ENCODE assay signal across 28 mouse cellular contexts in the genomic region with DNA sequence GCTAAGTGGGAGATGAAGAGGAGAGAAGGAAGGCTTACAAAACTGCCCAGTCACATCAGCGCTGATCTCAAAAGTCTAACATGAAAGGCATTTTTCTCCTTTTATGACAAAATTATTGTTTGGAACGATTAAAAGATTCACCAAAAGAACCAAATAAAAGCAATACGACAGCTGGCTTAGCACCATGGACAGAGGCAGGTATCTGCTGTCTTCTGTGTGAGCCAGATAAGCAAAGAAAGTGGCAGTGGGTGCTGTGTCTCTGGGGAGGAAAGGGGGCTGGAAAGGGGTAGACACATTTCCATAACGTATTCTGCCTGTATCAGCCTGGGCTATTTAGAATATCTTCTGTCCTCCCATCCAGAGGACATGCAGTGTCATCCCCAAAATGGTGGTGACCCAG. TPM values are rescaled to one million over a fixed set of nuclear protein-coding genes. Genes with fewer than 3 reads are reported as not detected.
DNase-seq lines count a peak whose midpoint lies in the region; ATAC-seq and TF ChIP-seq lines count a peak whose summit lies in the region.
"Had no signal": no experiment of that assay in that cellular context is flagged by ENCODE, and none has a peak within 500 bp of the region (broad histone marks: within the 10 kb centered on the region; RNA-seq: fewer than 3 reads in every experiment).

No protein-coding gene starts in this region.

- no peak for ATAC-seq in kidney, postnatal 0 days (replicated peaks; ENCODE audit: low FRiP score, low read depth)
- ATAC-seq: forebrain, embryonic 14.5 days; inflammation-experienced regulatory T-cells, adult 6 months; Patski had no signal

- 49% methylated on average over 4 of the region's 4 CpGs for WGBS in kidney, postnatal 0 days

- no peak for TF ChIP-seq POLR2A in myocyte (IDR thresholded peaks at IDR 0.05; ENCODE audit: insufficient read length, low read depth)

- no peak overlapping the region for H3K9ac ChIP-seq in kidney, postnatal 0 days (ENCODE audit: low read depth, low read length)
- H3K9ac ChIP-seq: neural tube, embryonic 13.5 days had no signal

- H3K36me3 ChIP-seq in kidney, postnatal 0 days (ENCODE audit: insufficient read depth, low read length) = no peaks in the 10 kb centered on the region
- H3K36me3 ChIP-seq in myocyte (ENCODE audit: control insufficient read depth, insufficient read depth) = no peaks in the 10 kb centered on the region
- H3K36me3 ChIP-seq: hindbrain, embryonic 10.5 days; midbrain, embryonic 10.5 days had no signal

- no peaks in the 10 kb centered on the region for H3K9me3 ChIP-seq in kidney, postnatal 0 days (replicated peaks; ENCODE audit: low read length)
- H3K9me3 ChIP-seq: hindbrain, embryonic 10.5 days; midbrain, embryonic 10.5 days; neural tube, embryonic 13.5 days had no signal

- H3ac ChIP-seq in myocyte (ENCODE audit: control insufficient read depth, insufficient read length) = no peak overlapping the region

- no peaks in the 10 kb centered on the region for H3K4me1 ChIP-seq in kidney, postnatal 0 days (replicated peaks; ENCODE audit: insufficient read depth, low read length)

- H3K4me2 ChIP-seq in kidney, postnatal 0 days (ENCODE audit: low read length) = no peak overlapping the region
- no peak overlapping the region for H3K4me2 ChIP-seq in myocyte (ENCODE audit: low read depth)
- H3K4me2 ChIP-seq: neural tube, embryonic 13.5 days had no signal

- H3K4me3 ChIP-seq in kidney, postnatal 0 days (replicated peaks; ENCODE audit: low read depth, low read length) = no peak overlapping the region
- no peak overlapping the region for H3K4me3 ChIP-seq in myocyte
- H3K4me3 ChIP-seq: hindbrain, embryonic 10.5 days; midbrain, embryonic 10.5 days; neural tube, embryonic 13.5 days had no signal

- no peaks in the 10 kb centered on the region for H3K79me2 ChIP-seq in myocyte (ENCODE audit: control insufficient read depth, insufficient read depth)

- DNase-seq in adrenal gland, postnatal 10 days = peak; percentile 41
- DNase-seq in adrenal gland, adult 18-20 months (ENCODE audit: low spot score in 2 of 2) = no peak
- peak; percentile 40 for DNase-seq in kidney, postnatal 0 days (ENCODE audit: low spot score)
- DNase-seq in kidney, adult 9 months = no peak
- peak; percentile 49 for DNase-seq in testis, postnatal 10 days (ENCODE audit: low spot score)
- DNase-seq in testis, postnatal 14 days (ENCODE audit: low spot score) = no peak
- no peak for DNase-seq in frontal cortex, postnatal 25 days (ENCODE audit: low spot score in 2 of 2)
- DNase-seq: adrenal gland, adult 8-10 months; cerebellum, adult 8-10 months; liver; lung, adult 18-20 months; lung, postnatal 4 days; thymus, adult 18-20 months had no signal

- no peaks in the 10 kb centered on the region for H3K27me3 ChIP-seq in kidney, postnatal 0 days (ENCODE audit: insufficient read depth, low read length)
- H3K27me3 ChIP-seq in myocyte (ENCODE audit: control insufficient read depth, insufficient read depth, insufficient read length) = no peaks in the 10 kb centered on the region
- H3K27me3 ChIP-seq: neural tube, embryonic 13.5 days had no signal

- H3K27ac ChIP-seq in kidney, postnatal 0 days = no peak overlapping the region
- H3K27ac ChIP-seq: hindbrain, embryonic 10.5 days; midbrain, embryonic 10.5 days; neural tube, embryonic 13.5 days had no signal

- TF ChIP-seq CTCF in kidney, postnatal 0 days (IDR thresholded peaks at IDR 0.05; ENCODE audit: low read depth) = no peak

TF ChIP-seq in myocyte, 11 proteins besides CTCF, POLR2A, EP300 and RAD21:
- TF ChIP-seq MYOD1 (IDR thresholded peaks at IDR 0.05; ENCODE audit: control insufficient read depth in 1 of 3, insufficient read length in 2 of 3, low read depth in 2 of 3) (no peak), MAX (IDR thresholded peaks at IDR 0.05; ENCODE audit: low read depth) (no peak), CEBPB (IDR thresholded peaks at IDR 0.05; ENCODE audit: insufficient read depth, poor library complexity, severe bottlenecking) (no peak), REST (IDR thresholded peaks at IDR 0.05; ENCODE audit: insufficient read depth, insufficient read length) (peak; percentile 77), MYOG (IDR thresholded peaks at IDR 0.05; ENCODE audit: control insufficient read depth in 1 of 3, insufficient read depth in 1 of 3, insufficient read length in 2 of 3, low read depth in 2 of 3) (no peak)
TF ChIP-seq in myocyte: peak in this region for 1.

RNA-seq across cellular contexts. Expression of gene 4933402J07Rik, which starts 32.5 kb away (rescaled TPM):
- total RNA-seq in adrenal gland, postnatal 10 days (2021) = not detected
- not detected for total RNA-seq in adrenal gland, adult 18-20 months (2021)
- polyA plus RNA-seq in kidney, postnatal 0 days (2015; fragmentation: Nextera tagmentation; extraction: Ambion mirVana) = not detected in 2 replicates
- not detected for polyA plus RNA-seq in myocyte (2012; fragmentation: generic; extraction: Trizol)
- total RNA-seq: common myeloid progenitor, adult 5-6 weeks; granulocyte monocyte progenitor cell, adult 5-6 weeks; layer of hippocampus, postnatal 10 days; left cerebral cortex, postnatal 10 days; monocyte, adult 5-6 weeks had no signal
- polyA plus RNA-seq: forebrain, embryonic 14.5 days; heart, embryonic 14.5 days; hindbrain, embryonic 10.5 days; inflammation-experienced regulatory T-cells, adult 6 months; midbrain, embryonic 10.5 days; neural tube, embryonic 13.5 days; Patski; small intestine, adult 2 months; urinary bladder, adult 2 months had no signal

RNA-seq across cellular contexts. Expression of gene Cbln1, which starts 58.8 kb away (rescaled TPM):
- under 1 TPM; 0.33 to 0.60 TPM for total RNA-seq in adrenal gland, postnatal 10 days (2021)
- under 1 TPM in 1 of 2 experiments, not detected in 1; 0.70 TPM for total RNA-seq in adrenal gland, adult 18-20 months (2021)
- polyA plus RNA-seq in kidney, postnatal 0 days (2015; fragmentation: Nextera tagmentation; extraction: Ambion mirVana) = 0.12 TPM in 1 of 2 replicates, not detected in the other
- 0.01 TPM for polyA plus RNA-seq in myocyte (2012; fragmentation: generic; extraction: Trizol)
- total RNA-seq: common myeloid progenitor, adult 5-6 weeks; granulocyte monocyte progenitor cell, adult 5-6 weeks; monocyte, adult 5-6 weeks had no signal
- polyA plus RNA-seq: inflammation-experienced regulatory T-cells, adult 6 months had no signal

Comparison
In these comparisons a context has a peak if more than half of its experiments do, and no peak if none do; other contexts are left out.
1. DNase-seq: peak in adrenal gland, postnatal 10 days (single experiment), kidney, postnatal 0 days (single experiment) and testis, postnatal 10 days (single experiment); none in adrenal gland, adult 18-20 months (0 of 2), kidney, adult 9 months (single experiment), testis, postnatal 14 days (single experiment) and frontal cortex, postnatal 25 days (0 of 2).